Mouse (Mus musculus) layer of hippocampus, postnatal 36 days (tissue): Measurements from ENCODE around the gene Serp1. TPM values are rescaled to one million over a fixed set of nuclear protein-coding genes. Genes with fewer than 3 reads are reported as not detected.
"Not testable (repeated sequence)": the region's sequence is repeated elsewhere in the genome, so short reads cannot be mapped to it uniquely, and the experiment has no call there.

Experiments used
- DNase-seq, 2 experiments: peaks; one replicate each; pipeline ENCODE4 v3.0.0; 2022
- total RNA-seq, 2 experiments: library from RNA; stranded (reverse); gene quantifications; 2 replicates each; pipeline ENCODE4 v1.2.3; 2021

Gene Serp1
- total RNA-seq, 2 experiments from 2014 or later: 25.3 to 26.3 TPM

DNA sequence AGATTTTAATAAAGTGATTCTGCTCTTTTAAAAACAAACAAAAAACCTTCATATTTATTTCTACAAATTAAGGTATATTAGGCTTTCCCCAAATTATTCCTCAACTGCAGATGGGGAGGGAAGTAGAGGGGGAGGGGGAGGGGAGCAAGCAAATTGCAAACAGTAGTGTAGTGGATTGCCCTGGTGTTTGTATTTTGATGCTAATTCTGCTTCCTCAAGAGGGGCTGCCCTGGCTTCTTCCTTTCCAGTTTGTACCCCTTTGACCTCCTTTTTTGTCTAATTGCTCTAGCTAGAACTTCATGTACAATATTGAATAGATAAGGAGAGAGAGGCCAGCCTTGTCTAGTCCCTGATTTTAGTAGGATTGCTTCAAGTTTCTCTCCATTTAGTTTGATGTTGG, 21.0 kb downstream of the Serp1 start:
- no peak for DNase-seq

DNA sequence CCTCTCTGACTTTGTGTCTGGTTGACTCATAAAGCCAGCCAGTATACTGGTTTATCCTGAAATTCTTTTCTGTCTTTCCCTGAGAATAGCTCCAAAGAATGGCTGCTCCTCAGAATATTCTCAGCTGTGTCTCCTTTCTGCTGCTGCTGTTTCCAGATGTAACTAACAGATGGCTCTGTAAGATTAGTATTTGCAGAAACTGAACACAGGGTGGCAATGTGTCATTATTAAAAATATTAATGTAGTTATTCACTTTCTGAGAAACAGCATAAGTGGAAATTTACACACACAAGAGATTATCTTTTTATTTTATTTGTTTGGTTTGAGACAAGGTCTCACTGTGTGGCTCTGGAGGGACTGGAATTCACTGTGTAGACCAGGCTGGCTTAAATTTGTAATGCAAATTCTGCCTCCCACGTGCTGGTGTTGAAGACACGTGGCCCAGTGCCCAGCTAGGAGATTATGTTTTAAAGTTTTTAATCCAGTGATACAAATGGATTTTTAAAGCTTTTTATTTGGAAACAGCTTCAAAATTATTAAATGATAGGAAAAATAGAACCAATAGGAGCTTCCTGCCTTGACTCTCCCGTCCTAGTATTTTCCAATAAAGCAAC, 21.9 kb downstream of the Serp1 start:
- DNase-seq: no peak

DNA sequence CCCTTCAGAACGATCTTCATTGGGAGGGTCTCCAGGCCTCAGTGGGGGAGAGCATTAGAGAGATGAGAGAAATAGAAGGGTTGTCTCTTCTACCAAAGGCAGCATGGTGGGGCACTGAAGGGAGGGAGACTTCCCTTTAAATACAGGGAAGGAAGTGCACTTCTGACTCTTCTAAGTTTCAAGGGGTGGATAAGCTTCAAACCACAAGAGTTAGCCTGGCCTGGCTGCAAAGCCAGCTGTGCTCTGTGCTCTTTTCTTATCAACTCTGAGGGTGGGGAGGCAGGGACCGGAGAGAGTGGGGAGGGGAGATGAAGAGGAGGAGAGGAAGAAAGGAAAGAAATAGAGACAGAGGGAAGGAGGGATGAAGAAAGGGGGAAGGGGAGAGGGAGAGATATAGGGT, 23.7 kb downstream of the Serp1 start:
- no peak for DNase-seq

DNA sequence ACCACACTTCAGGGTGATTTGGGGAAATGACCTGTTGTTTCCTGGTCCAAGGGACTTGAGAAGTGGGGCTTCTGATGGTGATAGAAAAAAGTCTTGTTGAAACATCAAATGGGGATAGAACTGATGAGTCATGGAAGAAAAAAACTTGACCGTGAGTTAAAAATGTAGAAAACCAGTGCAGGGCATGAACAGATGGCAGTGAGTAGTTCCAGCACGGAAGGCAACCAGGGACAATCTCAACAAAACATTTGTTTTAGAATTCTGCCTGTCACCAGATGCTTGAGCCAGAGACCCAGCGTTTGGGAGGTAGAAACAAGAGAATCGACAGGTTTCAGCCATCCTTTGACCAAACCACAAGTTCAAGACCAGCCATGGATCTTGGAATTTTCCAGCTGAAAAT, 32.1 kb downstream of the Serp1 start:
- DNase-seq: peak in 1 of 2 experiments; percentile 11

DNA sequence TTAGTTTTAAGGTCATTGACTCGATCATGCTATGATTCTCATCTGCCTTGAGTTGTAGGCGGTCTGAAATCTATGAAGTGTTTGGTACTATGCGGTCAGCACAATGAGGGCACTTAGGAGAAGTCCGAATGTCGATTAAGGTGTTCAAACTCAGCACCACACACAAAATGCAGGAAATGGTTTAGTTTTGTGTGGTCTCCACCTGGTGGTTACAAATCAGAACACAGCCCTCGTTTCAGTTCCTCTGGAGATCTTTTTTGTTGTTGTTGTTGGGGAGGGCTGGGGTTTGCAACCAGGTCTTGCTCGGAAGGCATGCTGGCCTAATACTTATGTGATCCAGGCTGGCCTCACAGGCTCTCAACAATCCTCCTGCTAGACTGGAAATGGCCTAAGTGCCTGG, 34.9 kb downstream of the Serp1 start:
- DNase-seq: peak; percentile 7 to 14

DNA sequence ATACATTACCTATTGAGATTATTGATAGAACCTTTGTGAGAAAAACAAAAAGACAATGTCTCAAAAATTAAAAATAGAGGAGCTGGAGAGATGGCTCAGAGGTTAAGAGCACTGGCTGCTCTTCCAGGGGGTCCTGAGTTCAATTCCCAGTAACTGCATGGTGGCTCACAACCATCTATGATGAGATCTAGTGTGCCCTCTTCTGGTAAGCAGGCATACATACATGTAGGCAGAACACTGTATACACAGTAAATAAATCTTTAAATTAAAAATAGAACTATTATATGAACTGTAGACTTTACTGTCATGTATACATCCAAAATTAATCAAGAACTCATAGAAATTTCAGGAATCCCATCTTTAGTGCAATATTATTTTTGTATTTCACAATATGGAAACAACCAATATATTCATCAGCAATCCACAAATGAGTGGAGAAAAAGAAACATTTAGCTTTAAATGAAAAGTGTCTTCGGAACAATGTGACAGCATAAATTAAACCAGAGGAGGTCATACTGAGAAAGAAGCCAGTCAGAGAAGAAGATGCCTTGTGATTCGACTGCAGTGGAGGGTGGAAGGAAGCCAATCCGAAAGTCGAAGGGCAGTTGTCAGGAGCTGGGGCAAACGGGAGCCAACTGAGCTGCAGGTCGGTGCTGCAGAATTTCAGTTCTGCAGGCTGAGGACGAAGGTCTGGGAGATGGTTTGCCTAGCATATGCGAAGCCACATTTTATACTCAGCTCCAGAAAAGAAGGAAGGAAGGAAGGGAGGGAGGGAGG, 37.5 kb downstream of the Serp1 start:
- DNase-seq: no peak

DNA sequence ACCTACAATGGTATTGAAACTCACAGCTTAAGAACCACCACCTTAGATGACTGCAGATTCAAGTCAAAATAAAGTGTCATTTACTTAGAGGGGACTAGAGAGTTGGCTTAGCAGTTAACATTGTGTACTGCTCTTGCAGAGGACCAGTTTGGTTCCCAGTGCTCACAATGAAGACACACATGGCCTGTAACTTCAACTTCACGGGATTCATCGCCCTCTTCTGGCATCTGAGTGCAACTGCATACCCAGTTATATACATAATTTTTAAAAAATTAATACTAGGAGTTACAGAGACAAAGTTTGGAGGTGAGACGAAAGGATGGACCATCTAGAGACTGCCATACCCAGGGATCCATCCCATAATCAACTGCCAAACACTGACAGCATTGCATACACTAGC, 38.6 kb downstream of the Serp1 start:
- no peak for DNase-seq

DNA sequence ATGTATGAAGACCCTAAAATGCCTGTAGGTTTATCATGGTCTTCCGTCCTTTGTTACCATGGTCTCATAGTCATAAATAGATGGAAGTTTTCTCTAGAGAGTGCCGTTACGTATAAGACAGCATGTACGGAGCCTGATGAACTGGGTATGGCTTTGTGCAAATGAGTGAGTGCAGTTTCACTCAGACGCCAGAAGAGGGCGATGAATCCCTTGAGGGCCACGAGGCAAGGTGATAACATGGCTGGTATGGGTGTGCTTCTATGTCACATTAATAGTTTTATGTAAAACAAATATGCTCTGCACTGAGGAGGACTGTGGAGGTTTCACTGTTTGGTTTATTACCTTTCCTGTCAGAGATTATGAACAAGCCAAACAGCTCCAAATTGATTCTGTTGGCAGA, 39.8 kb downstream of the Serp1 start:
- DNase-seq: no peak

DNA sequence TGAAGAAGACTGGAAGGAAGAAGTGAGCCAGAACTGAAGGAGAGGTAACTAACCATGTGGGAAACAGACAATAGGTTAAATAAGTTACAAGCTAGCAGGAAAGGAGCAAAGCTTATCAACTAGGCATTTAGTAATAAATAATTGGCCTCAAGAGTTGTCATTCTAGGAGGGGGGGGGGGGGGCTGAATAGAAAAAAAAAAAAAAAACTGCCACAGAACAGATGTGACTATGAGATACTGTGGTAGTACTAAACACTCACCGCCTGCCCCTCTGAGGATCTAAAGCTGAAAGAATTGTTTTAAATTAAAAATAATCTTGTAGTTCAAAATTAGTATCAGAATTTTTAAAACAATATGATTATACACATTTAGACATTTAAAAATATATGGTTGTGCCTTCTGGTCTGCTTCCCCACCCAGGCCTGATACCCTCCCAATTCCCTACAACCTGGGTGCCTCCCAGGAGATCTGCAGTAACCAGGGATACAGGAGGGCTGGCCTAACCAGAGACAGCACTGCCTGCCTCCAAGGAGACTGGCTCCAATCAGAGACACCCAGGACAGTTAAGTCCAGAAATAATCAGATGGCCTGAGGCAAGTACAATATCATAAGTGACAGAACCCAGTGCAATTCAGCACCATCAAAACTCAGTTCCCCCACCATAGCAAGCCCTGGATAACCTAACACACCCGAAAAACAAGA, 46.8 kb downstream of the Serp1 start:
- no peak for DNase-seq

DNA sequence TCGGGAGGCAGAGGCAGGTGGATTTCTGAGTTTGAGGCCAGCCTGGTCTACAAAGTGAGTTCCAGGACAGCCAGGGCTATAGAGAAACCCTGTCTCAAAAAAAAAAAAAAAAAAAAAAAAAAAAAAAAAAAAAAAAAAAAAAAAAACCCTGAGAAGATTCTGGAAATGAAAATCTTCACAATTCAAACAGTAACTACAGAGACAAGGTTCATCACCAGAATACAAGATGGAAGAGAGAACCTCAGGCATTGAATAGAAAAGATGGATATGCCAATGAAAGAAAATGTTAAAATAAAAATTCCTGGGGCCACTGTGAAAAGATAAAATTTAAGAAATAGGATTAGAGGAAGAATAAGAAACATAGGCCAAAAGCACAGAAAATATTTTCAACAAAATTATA, 50.4 kb downstream of the Serp1 start:
- DNase-seq: not testable (repeated sequence)

Other genes with a start within 250 kb of the Serp1 start
- 10 to 100 TPM; 40.0 to 44.7 TPM for gene Tsc22d2, start 111.2 kb downstream of the Serp1 start, total RNA-seq
- 10 to 100 TPM; 44.4 to 44.8 TPM for gene Eif2a, start 71 bp downstream of the Serp1 start, total RNA-seq
- gene Selenot, start 50.7 kb upstream of the Serp1 start, total RNA-seq: 100 to 1,000 TPM; 151 to 156 TPM
- gene Erich6, start 111.3 kb upstream of the Serp1 start, total RNA-seq: 1 to 10 TPM; 1.2 to 1.4 TPM
- 10 to 100 TPM; 18.0 to 20.7 TPM for gene Siah2, start 166.5 kb upstream of the Serp1 start, total RNA-seq